Mouse (Mus musculus) natural killer cell, adult 2 months (primary cell): Measurements from ENCODE around the gene Phc2.

Experiments
- DNase-seq, 2 experiments: peaks; one replicate each; pipeline ENCODE4 v3.0.0; 2022; ENCODE audit warnings: low spot score in 2 of 2

Gene Phc2

GRCm38 (mm10) chr4:128691195-128691594, 36.7 kb downstream of the Phc2 start:
- no peak for DNase-seq

GRCm38 (mm10) chr4:128692149-128692925, 37.8 kb downstream of the Phc2 start:
- no peak for DNase-seq

GRCm38 (mm10) chr4:128693207-128693606, 38.7 kb downstream of the Phc2 start:
- no peak for DNase-seq

- no peak for DNase-seq
Observed at GRCm38 (mm10) chr4:128694315-128694714, 39.8 kb downstream of the Phc2 start.

GRCm38 (mm10) chr4:128695149-128695548, 40.6 kb downstream of the Phc2 start:
- DNase-seq: no peak

- no peak for DNase-seq
Observed at GRCm38 (mm10) chr4:128698011-128698861, 43.7 kb downstream of the Phc2 start.

- DNase-seq: no peak
Observed at GRCm38 (mm10) chr4:128699916-128700315, 45.4 kb downstream of the Phc2 start.

GRCm38 (mm10) chr4:128700543-128700942, 46.0 kb downstream of the Phc2 start:
- no peak for DNase-seq

- no peak for DNase-seq
Observed at GRCm38 (mm10) chr4:128705138-128705720, 50.7 kb downstream of the Phc2 start.

GRCm38 (mm10) chr4:128706626-128707025, 52.1 kb downstream of the Phc2 start:
- DNase-seq: no peak

GRCm38 (mm10) chr4:128707384-128707783, 52.9 kb downstream of the Phc2 start:
- no peak for DNase-seq

GRCm38 (mm10) chr4:128709061-128709780, 54.7 kb downstream of the Phc2 start:
- no peak for DNase-seq

GRCm38 (mm10) chr4:128709781-128710166, 55.3 kb downstream of the Phc2 start:
- DNase-seq: no peak

GRCm38 (mm10) chr4:128710286-128710685, 55.8 kb downstream of the Phc2 start:
- no peak for DNase-seq

GRCm38 (mm10) chr4:128710800-128711199, 56.3 kb downstream of the Phc2 start:
- no peak for DNase-seq

- peak; percentile 86 to 92 for DNase-seq
Observed at GRCm38 (mm10) chr4:128711455-128712135, 57.1 kb downstream of the Phc2 start.

- DNase-seq: no peak
Observed at GRCm38 (mm10) chr4:128712136-128712655, 57.7 kb downstream of the Phc2 start.

GRCm38 (mm10) chr4:128712941-128713340, 58.4 kb downstream of the Phc2 start:
- DNase-seq: no peak

GRCm38 (mm10) chr4:128715241-128716204, 61.0 kb downstream of the Phc2 start:
- DNase-seq: no peak

- no peak for DNase-seq
Observed at GRCm38 (mm10) chr4:128716279-128716678, 61.8 kb downstream of the Phc2 start.
